Mouse (Mus musculus) fat pad, adult 2 months (tissue): ENCODE measurements around the gene Lrrc10b.

Experiments
- DNase-seq: peaks from one replicate; pipeline ENCODE4 v3.0.0-alpha.2; 2011; ENCODE audit warnings: low read depth, low spot score; ENCODE audit errors: extremely low read depth

Gene Lrrc10b

DNA sequence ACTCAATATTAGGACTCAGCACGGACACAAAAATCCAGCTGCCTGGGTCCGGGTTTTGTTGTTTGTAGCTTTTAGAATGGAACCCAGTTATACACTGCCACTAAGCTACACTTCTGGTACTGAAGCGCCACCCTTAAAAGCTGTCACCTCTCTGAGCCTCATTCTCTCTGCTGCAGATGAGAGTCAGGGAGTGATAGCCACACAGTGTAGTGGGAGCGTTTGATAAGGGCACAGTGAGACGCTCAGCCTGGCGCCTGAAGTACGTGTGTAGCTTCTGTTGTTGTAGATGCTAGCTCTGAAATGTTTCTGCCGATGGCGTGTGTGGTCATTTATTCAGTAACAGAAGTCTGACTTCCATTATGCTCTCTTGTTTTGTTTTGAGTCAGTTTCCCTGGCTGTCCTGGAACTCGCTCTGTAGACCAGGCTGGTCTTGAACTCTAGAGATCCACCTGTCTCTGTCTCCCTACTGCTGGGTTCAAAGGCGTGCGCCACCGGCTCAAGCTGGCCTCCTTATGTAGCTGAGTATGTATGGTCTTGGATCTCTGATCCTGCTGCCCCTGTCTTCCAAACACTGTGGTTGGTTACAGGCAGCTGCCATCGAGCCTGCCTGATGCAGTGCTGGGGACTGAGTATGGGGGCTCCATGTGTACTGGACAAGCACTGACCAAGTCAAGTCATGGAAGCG is 12.4 kb downstream of the Lrrc10b start:
- no peak for DNase-seq

DNA sequence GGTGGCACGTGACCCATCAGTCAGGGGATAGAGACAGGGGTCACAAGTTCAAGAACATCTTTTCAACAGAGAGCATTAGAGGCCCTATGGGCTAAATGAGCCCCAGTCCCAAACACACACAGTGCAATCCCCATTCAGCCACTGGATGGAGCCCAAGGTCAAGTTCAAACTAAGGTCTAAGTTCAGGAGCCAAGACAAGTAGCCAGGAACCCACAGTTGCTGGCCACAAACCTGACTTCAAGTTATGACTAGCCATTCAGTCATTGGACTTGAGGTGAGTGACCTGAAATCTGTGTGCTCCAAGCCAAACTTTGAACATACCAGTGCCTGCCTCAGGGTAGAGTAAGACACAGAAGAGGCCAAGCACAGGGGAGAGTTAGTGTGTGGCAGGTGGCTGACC is 19.8 kb downstream of the Lrrc10b start:
- DNase-seq = peak; percentile 86

DNA sequence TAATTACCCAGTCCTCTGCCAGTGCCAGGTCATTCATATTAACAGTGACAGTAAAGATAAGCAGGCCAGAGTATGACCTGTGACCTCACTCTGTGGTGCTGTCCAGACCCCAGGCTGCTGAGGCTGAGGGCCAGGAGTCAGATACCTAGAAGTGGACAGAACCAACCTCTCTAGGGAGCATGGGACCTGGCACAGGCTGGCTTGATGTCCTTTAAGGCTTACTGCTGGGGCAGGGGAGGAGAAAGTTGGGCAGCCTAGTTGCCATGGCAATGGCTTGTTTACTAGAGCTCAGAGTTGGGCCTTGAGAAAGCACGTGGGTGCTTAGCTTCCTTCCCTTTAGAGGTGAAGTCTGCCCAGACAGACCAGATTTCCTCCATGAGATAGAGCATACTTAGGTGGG is 20.5 kb downstream of the Lrrc10b start:
- DNase-seq = no peak

DNA sequence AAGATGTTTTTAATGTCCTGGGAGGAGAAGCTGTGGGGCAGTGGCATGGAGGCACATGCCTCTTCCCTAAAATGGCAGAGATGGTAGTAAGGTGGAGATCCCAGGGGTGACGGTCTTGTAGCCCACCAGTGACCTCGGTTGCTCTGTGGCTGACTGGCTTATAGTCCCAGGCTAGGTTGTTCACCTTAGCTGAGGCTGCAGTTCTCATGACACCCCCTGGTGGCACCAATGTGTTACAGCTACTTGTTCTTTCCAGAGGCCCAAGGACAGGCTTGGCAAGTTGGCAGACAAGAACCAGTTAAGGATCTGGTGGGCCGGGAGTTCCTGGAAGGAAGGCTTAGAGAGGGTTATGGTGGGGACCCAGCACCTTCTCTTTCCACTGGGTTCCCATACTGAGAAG is 21.4 kb downstream of the Lrrc10b start:
- no peak for DNase-seq

DNA sequence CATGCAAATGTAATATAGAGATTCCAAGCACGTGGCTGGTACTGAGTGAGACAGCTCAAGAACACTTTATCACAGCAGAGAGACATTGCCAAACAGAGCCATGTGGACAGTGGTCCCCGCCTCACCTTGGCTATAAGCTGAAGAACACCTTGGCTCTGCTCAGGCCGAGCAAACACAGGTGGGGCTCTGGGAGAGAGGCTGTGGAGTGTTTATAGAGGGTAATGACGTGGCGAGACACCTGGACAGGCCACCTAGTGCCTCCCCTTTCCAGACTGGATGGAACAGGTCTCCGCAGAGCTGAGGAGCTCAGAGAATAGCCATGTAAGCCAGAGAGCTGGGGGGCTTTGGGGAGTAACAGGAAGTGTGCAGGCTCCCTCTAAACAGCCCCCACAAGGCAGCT is 22.3 kb downstream of the Lrrc10b start:
- DNase-seq = no peak

DNA sequence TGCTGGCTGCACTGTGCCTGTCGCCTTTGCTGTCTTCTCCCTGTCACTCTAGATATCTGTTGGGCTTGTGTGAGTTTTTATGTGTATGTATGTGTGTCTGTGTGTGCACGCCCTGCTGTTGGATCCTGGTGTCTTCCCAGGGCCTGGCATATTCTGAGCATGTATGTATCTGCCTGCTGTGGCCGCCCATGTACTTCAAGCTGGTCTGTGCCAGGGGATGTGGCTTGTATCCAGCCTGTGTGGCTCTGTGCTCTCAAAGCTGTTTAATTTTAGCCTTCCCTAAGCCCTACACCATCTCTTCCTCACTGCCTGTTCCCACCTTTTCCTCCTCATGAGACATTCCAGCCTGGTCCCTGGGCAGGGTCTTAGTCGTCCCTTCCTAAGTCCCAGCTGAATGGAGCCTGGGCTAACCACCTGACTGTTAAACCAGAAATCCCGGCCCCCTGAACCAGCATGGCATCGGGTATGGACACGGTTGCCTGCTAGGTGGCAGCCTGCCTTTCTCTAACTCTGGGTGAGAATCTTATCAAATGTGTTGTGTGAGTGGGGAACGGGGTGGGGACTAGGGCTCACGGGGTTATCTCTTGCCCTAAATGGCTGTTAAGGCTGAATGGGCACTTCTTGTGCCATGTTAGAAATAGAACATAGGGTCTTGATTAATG is 23.3 kb downstream of the Lrrc10b start:
- no peak for DNase-seq

DNA sequence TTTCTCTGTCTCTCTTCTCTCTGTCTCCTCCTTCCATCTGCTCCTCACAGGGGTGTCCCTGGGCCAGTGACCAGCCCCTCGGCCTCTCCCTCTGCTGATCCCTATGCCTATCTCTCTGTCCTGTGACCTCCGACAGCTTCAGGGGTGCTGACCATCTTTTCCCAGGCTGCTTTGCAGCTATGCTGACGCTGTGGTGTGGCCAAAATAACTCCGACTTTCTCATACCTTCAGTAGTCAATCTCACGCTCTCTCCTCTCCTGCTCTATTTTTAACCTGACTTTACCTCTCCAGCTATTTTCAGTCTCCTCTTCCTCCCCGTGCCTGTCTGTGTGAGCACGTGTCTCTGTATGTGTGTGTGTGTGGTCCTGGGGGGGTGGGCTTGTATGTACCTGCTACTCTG is 24.0 kb downstream of the Lrrc10b start:
- no peak for DNase-seq

DNA sequence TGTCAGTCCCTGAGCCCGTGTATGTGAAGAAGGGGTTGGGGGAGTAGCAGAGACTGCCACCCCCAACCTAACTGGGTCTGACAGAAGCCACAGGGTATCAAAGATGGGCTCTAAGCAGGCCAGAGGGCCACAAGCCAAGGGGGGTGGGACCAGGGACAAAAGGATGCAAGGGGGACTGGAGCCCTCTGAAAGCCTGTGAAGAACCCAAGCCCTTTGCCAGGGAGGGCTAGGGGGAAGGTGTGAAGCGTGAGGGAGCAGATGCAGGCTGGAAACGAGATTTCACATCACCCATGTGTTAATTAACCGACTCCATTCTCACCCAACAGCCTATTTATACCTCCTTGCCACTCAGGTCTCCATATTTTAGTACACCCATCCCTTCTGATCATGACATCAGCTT is 25.4 kb downstream of the Lrrc10b start:
- no peak for DNase-seq

DNA sequence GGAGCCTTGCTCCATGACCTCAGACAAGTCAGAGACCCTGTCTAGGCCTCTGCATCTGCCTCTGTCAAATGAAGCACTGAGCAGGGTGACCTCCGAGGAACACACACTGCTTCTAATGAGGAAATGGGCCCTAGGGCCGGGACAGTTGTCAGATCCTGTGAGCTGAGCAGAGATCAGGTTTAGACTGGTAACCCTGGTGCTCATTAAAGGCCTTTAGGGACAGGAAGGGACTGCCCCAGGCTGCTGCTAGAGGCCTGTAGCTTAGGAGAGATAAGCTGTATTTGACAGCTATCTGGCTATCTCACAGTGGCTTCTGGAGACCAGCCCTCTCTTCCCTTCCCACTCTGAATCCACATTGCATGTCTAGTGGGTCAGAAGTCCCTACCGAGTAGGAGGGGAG is 25.9 kb downstream of the Lrrc10b start:
- DNase-seq = no peak

DNA sequence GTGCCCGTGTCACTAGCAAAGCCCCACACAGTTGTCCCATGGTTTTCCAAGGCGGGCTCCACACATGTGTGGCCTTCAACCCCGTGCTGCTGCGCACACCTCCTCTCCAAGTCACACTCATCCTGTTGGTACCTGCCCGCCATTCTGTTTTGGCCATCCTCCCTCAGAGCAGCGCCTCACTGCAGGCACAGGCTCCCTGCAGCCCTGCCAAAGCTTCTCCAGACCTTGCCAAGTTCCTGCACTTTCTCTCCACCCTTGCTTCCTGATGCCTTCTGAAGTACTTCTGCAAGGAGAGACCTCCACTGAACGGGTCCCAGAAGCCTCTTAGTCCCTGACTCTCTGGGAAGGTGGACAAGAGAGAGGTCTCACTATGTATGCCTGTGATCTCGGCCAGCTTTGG is 27.9 kb downstream of the Lrrc10b start:
- no peak for DNase-seq

DNA sequence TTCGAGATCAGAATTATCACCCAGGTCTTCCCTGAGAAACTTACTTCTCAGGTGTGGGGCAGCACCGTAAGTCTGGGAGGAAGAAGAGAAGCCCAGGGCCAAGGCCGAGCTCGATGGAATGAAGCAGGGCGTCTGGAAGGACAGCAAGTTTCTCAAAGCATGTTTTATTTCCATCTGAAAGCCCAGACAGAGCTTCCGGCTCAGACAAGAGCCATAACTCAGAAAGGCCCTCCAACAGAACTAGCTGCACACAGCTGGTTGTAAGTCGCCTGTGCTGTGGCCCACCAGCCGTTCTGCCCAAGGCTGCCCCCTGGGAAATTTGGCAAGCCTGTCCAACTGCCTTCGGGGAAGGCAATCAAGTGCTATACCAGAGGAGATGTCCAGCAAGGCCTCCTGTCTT is 29.8 kb downstream of the Lrrc10b start:
- DNase-seq = no peak

DNA sequence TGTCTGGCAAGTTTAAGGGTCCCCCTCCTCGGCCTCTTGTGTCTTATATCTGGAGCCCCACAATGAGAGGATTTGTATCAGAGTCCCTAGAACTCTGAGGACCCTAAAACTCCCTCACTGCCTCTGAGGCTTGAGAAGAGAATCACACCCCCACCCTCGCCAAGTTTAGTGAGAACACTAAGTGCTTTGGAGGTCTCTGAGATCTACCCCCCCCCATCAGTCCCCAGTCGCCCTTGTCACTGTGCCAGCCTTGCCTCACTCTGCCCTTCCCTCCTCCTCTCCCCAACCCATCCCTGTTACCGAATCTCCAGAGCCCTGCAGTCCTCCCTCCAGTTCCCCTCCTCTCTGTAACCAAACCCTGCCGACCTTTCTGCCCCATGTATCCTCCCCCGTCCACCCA is 30.5 kb downstream of the Lrrc10b start:
- no peak for DNase-seq

DNA sequence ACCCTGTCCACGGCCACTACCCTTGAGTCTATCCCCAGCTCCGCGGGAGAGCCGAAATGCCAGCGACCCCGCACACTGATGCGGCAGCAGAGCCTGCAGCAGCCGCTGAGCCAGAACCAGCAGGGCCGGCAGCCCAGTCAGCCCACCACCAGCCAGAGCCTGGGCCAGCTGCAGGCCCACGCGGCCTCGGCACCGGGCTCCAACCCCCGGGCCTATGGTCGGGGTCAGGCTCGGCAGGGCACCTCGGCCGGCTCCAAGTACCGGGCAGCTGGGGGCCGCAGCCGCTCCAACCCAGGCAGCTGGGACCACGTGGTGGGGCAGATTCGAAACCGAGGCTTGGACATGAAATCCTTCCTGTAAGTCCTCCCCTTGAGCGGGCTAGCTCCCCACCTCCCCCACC is 31.0 kb downstream of the Lrrc10b start:
- no peak for DNase-seq

DNA sequence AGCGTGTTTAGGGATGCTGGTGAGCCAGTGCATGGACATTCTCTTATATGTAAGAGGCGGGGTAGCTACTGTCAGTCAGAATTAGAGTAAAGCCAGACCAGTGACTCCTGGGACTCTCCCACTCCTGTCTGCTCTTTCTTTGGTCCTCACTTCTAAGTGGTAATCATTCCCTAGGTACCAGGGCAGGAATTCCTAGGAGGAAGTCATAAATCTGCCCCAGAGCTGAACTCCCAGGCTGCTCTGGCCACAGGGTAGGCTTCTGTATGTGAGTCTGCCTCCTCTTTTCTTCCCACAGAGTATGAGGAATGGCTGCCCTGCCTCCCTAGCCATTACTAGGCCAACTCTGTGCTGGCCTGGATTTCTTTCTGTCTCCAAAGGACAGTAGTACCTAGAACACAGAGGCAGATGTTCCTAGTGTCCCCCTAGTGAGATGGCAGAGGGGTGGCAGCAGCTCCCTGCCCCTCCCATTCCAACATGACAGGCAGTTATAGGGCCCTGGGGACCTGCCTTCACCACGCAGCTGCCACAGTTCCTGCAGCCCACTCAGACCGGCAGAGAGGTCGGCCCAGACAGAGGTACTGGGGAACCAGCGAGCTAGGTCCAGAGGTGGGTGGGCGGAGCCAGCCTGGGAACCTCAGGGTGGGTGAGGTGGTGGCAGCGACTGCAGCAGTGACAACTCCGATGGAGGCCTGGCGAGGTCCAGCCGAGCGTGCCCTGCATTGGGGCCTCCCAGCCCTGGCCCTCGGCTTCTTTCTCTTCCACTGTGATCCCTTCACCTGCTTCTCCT is 31.6 kb downstream of the Lrrc10b start:
- no peak for DNase-seq

DNA sequence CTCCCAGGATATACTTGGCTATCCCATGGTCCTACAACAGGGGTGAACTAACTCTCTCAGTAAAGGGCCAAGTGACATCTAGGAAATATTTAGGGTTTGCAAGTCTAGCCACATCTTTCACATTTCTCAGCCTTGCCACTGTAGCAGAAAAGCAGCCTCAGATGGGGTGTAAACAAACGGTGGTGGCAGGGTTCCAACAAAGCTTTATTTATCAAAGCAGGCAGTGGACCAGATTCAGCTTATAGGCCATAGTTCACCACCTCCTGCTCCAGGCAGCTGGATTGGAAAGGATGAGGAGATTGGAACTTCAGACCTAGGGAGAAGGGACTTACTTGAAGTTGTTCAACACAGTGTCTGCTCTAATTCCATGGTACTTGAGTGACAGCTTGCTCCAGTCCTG is 32.5 kb downstream of the Lrrc10b start:
- no peak for DNase-seq

DNA sequence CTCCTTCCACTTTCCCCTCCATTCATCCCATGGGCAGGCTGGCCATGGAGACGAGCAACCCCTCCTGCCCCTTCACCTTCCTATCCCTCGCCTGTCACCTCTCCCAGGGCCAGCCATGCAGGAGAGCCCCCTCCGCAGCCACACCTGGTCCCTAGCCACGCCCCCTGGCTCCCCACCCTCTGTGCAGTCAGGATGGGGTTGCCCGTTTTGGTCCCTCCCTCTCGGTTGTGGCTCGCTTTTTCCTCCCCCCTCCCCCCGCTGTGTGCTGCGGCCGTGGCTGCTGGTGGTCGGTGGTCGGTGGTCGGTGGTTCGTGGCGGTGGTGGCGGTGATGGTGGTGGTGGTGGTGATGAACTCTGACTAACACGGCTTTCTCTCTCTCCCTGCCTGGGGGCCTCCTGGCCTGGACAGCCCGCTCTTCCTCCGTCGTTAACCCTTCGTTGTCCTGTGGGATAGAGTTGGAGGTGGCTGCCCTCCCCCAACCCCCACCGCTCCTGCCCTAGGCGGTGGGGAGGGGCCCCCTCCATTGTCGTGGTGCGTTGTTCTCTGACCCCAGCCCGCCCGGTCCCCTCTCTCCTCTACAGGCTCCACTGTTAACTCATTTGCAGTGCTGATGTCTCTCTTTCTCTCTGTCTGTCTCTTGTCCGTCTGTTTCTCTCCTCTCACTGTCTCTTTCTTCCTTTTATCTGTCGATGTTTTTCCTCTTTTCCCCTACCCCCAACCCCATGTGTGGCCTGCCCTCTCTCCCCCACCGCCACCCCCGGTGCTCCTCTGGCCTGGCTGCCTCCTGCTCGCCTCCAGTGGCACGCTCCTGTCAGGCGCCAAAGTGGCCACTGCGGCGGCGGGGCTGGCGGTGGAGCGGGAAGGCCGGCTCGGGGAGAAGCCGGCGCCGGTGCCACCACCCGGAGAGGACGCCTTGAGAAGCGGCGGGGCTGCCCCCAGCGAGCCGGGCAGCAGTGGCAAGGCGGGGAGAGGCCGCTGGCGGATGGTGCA is 35.0 kb downstream of the Lrrc10b start:
- DNase-seq = no peak

DNA sequence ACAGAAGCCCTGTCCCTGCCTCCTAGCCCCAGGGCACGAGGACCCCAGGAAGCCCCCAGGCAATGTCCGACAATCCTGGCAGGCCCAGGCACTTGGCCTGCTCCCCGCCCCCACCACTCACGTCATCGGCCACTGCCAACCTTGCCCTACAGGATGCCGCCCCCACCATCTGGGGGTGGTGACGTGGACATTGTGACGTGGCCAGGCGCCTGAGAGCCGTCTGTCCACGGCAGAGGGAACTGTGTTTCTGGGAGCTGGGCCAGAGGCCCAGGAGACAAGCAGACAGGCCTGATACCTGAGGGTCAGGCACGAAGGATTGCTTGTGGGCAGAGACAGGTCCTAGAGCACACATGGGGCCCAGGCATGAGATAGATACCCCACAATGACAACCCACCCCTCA is 39.8 kb downstream of the Lrrc10b start:
- DNase-seq = no peak

DNA sequence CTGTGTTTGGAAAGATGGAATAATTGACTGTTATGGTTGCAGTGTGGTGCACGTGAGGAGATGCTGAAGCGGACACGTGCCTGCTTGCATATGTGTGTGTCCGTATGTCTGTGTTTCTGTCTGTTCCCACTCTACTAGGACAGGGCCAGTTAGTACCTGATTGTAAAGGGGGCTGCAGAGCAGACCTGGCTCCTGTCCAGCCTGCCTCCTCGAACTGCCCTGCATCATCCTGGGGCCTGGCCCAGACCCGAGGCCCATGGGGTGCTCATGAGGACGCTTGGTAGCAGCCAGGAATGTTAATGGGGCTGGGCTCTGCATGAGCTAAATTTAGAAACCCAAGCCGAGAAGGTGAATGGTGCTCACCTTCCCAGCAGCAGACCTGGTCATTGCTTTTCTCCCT is 40.4 kb downstream of the Lrrc10b start:
- DNase-seq = no peak

DNA sequence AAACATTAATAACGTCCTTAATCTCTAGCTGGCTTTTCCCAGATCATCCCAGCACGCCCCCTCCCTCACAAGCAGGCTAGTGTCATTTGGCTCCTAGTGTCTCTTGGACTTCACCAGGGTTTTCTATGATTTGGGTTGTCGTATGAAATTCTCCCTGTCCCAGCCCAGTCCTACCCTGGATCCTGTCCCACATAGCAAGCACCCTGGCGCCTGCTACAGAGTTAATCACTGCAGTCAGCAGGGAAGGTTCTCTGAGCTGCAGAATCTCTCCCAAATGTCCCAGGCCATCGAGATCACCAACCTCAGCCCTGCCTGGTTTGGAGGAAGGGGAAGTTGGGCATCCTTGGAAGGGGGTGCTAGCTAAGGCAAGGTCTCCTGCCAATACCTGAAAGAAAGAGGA is 41.8 kb downstream of the Lrrc10b start:
- DNase-seq = no peak

DNA sequence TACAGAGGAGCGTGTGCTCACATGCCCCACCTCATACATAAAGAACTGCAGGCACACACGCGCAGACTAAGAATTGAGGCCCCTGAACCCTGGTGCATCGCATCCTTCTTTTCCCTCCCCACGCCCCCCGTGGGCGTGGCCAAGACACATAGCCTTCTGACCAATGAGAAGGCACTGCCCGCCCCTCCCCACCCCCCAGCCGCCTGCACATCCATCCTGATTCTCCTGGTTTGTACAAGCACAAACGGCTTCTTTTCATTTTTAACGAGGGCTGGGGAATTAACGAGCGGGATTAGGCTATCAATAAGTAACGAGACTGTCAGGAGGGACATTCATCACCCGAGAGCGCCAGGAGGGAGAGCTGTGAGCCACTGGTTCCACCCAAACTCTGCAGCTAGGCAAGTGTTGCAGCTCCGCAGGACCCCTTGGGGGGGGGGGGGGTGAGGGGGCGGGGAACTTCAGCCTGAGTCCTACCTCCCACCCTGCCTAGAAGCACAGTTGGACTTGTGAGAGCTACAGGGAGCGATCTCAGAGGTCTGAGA is 43.5 kb downstream of the Lrrc10b start:
- DNase-seq = no peak
